Mouse (Mus musculus): ENCODE measurements around the gene Ccdc77. TPM values are rescaled to one million over a fixed set of nuclear protein-coding genes. Genes with fewer than 3 reads are reported as not detected.

Gene Ccdc77
- polyA plus RNA-seq, 1 experiment from 2014 or later: 8.6 TPM

GRCm38 (mm10) chr6:120365051-120365450 is 877 bp upstream of the Ccdc77 start:
- 1% methylated on average over 15 of the region's 15 CpGs for WGBS
- Histone ChIP-seq H3K27me3 (replicated peaks; ENCODE audit: insufficient read depth, low read length) (no peaks in the 10 kb centered on the region), H3K4me3 (ENCODE audit: low read depth, low read length) (peak overlapping the region; percentile 98), H3K9me3 (ENCODE audit: low read length) (no peaks in the 10 kb centered on the region), H3K4me2 (replicated peaks; ENCODE audit: low read depth, low read length) (peak overlapping the region; percentile 73), H3K27ac (ENCODE audit: low read length) (peak overlapping the region; percentile 97; the same call in 1 of the 2 replicates), H3K36me3 (ENCODE audit: insufficient read depth, low read length) (peaks cover 14% of the 10 kb centered on the region), H3K4me1 (ENCODE audit: insufficient read depth, low read depth, low read length) (peaks cover 3% of the 10 kb centered on the region; the same call in 1 of the 2 replicates), H3K9ac (replicated peaks; ENCODE audit: low read depth) (peak overlapping the region; percentile 93)
- no peak for ATAC-seq
- TF ChIP-seq EP300 (IDR thresholded peaks at IDR 0.05) (no peak), CTCF (IDR thresholded peaks at IDR 0.05) (no peak)
- peak; percentile 29 for DNase-seq (ENCODE audit: low spot score)

- Histone ChIP-seq H3K27ac (ENCODE audit: low read length) (peak overlapping the region; percentile 97), H3K36me3 (ENCODE audit: insufficient read depth, low read length) (peaks cover 9% of the 10 kb centered on the region), H3K9me3 (ENCODE audit: low read length) (no peaks in the 10 kb centered on the region), H3K4me2 (replicated peaks; ENCODE audit: low read depth, low read length) (peak overlapping the region; percentile 73), H3K4me1 (ENCODE audit: insufficient read depth, low read depth, low read length) (peaks cover 3% of the 10 kb centered on the region; the same call in 1 of the 2 replicates), H3K9ac (replicated peaks; ENCODE audit: low read depth) (peak overlapping the region; percentile 93), H3K4me3 (ENCODE audit: low read depth, low read length) (peak overlapping the region; percentile 98), H3K27me3 (replicated peaks; ENCODE audit: insufficient read depth, low read length) (no peaks in the 10 kb centered on the region)
- TF ChIP-seq EP300 (IDR thresholded peaks at IDR 0.05) (no peak), CTCF (IDR thresholded peaks at IDR 0.05) (no peak)
- under 1% methylated on average over 31 of the region's 31 CpGs for WGBS
- peak; percentile 5; the same call in 1 of the 2 replicates for ATAC-seq
- DNase-seq (ENCODE audit: low spot score): peak; percentile 32
Observed at GRCm38 (mm10) chr6:120364523-120364905, 340 bp upstream of the Ccdc77 start.

- peak overlapping the region; percentile 93 for H3K9ac ChIP-seq (replicated peaks; ENCODE audit: low read depth)
- H3K9me3 ChIP-seq (ENCODE audit: low read length): no peaks in the 10 kb centered on the region
- WGBS: 19% methylated on average over 15 of the region's 15 CpGs
- peak overlapping the region; percentile 73 for H3K4me2 ChIP-seq (replicated peaks; ENCODE audit: low read depth, low read length)
- peak overlapping the region; percentile 98 for H3K4me3 ChIP-seq (ENCODE audit: low read depth, low read length)
- peak overlapping the region; percentile 97 for H3K27ac ChIP-seq (ENCODE audit: low read length)
- TF ChIP-seq CTCF (IDR thresholded peaks at IDR 0.05) (no peak), EP300 (IDR thresholded peaks at IDR 0.05) (no peak)
- ATAC-seq: peak; percentile 7
- no peaks in the 10 kb centered on the region for H3K27me3 ChIP-seq (replicated peaks; ENCODE audit: insufficient read depth, low read length)
- H3K4me1 ChIP-seq (ENCODE audit: insufficient read depth, low read depth, low read length): peaks cover 3% of the 10 kb centered on the region; the same call in 1 of the 2 replicates
- H3K36me3 ChIP-seq (ENCODE audit: insufficient read depth, low read length): no peaks in the 10 kb centered on the region
- peak; percentile 46 for DNase-seq (ENCODE audit: low spot score)
Observed at GRCm38 (mm10) chr6:120362774-120363687, 1.1 kb downstream of the Ccdc77 start.

- DNase-seq (ENCODE audit: low spot score) (no peak), ATAC-seq (no peak)
- no peak for TF ChIP-seq EP300 (IDR thresholded peaks at IDR 0.05)
- no peak for TF ChIP-seq CTCF (IDR thresholded peaks at IDR 0.05)
- Histone ChIP-seq H3K4me2 (replicated peaks; ENCODE audit: low read depth, low read length) (no peak overlapping the region), H3K4me1 (ENCODE audit: insufficient read depth, low read depth, low read length) (peaks cover 3% of the 10 kb centered on the region; the same call in 1 of the 2 replicates), H3K9me3 (ENCODE audit: low read length) (no peaks in the 10 kb centered on the region), H3K36me3 (ENCODE audit: insufficient read depth, low read length) (no peaks in the 10 kb centered on the region), H3K4me3 (ENCODE audit: low read depth, low read length) (no peak overlapping the region), H3K27ac (ENCODE audit: low read length) (no peak overlapping the region), H3K9ac (replicated peaks; ENCODE audit: low read depth) (no peak overlapping the region), H3K27me3 (replicated peaks; ENCODE audit: insufficient read depth, low read length) (no peaks in the 10 kb centered on the region)
- WGBS: 92% methylated on average over 2 of the region's 2 CpGs
Observed at GRCm38 (mm10) chr6:120362124-120362523, 2.0 kb downstream of the Ccdc77 start.

GRCm38 (mm10) chr6:120356951-120357945 is 6.9 kb downstream of the Ccdc77 start:
- Histone ChIP-seq H3K9ac (replicated peaks; ENCODE audit: low read depth) (peak overlapping the region; percentile 52), H3K9me3 (ENCODE audit: low read length) (no peaks in the 10 kb centered on the region), H3K36me3 (ENCODE audit: insufficient read depth, low read length) (no peaks in the 10 kb centered on the region), H3K27ac (ENCODE audit: low read length) (peak overlapping the region; percentile 79), H3K4me3 (ENCODE audit: low read depth, low read length) (peak overlapping the region; percentile 50), H3K4me1 (ENCODE audit: insufficient read depth, low read depth, low read length) (no peaks in the 10 kb centered on the region), H3K27me3 (replicated peaks; ENCODE audit: insufficient read depth, low read length) (no peaks in the 10 kb centered on the region), H3K4me2 (replicated peaks; ENCODE audit: low read depth, low read length) (peak overlapping the region; percentile 62)
- WGBS: under 1% methylated on average over 31 of the region's 31 CpGs
- TF ChIP-seq CTCF (IDR thresholded peaks at IDR 0.05) (peak; percentile 52), EP300 (IDR thresholded peaks at IDR 0.05) (no peak)
- ATAC-seq: peak; percentile 100
- peak; percentile 99 for DNase-seq (ENCODE audit: low spot score)

Data from lung, postnatal 0 days (tissue).